Mouse (Mus musculus) urinary bladder, postnatal 14 days (tissue): ENCODE measurements around the gene March1.

Experiments used
- DNase-seq: peaks from one replicate; pipeline ENCODE4 v3.0.0; 2021; ENCODE audit warnings: low spot score

Gene March1

DNA sequence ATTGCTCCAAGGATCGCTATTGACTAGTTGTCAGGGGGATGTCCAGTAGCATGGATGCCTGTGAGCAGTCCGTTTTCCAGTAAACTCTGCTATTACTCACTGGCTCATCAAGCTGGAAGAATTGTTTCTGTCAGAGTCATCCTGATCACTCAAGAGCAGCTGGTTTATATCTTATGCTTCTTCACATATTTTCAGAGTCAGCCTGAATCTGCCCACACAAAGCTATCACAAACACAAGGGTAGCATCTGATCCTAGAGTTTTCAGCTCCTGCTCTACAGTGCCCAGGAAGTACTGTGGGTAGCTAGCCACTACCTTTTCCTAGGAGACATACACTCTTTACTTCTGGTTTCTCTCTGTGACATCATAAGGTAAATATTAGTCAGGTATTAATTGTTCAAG lies 405.1 kb downstream of the March1 start:
- DNase-seq: no peak

DNA sequence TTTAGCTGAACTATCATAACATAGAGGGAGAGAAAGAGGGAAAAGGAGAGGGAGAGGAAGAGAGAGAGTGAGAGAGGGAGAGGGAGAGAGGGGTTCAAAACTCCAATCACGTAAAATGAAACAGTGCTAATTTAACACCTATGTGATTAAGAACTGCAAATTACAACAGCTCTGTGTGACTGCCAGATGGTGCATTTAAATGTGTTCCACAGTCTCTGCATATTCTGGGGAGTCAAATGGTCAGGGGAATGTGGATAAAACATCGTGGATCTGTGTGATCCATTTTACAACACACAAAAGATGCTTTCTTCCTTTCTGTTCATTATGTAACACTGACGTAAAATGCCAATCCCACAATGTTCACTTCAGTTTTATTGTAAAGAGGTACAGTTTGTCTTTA lies 416.0 kb downstream of the March1 start:
- DNase-seq: no peak

DNA sequence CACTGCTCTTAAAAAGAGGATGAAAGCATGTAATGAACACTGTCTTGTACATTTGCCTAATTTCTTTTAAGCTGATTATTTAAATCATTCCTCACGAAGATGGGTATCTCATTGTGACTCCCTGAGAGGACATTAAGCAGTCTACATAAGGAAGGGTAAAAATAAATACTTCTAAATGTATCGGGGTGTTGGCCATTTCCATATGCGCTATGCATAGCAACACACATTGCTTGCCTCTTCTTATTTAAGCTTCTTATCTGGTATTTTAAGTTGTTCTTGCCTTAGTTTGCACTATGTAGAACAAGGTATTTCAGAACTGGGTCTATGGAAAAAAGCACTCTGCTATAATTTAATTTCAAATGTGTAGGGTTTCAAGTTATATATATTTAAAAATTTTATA lies 416.7 kb downstream of the March1 start:
- no peak for DNase-seq

DNA sequence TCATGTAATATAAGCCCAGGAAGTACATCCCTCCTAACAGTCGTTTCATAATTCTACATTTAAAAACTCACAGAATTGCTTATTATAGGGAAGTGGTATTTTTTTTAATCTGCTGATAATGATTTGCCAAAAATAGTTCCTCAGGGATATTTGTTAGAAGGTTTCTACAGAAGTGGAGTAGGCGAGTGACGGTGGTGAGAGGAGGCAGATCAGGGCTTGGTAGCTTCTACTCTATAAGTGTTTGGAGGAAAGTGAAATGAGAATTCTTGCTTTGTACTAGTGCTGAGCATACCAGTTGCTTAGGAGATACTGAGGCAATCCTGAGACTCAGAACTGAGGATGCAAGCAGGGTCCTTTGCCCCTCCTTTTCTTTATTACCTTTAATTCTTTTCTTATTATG lies 476.5 kb downstream of the March1 start:
- DNase-seq: no peak

DNA sequence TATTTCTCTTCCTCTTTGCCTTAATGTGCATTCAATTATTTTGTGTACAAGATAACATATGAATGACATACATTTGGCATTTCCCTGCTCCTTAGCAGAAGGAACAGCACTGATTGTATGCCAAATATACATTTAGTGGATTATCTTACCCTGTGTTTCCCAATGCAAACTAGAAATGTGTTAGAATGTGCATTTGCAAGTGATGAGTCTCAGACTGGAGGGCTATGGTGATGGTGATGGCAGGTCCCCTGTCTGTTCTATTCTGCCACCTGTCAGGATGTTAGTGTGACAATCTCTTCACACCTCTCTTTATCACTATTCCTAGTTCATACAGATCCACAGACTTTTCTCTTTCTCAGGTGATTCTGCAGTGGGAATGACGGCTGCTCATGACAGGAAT lies 480.4 kb downstream of the March1 start:
- no peak for DNase-seq

DNA sequence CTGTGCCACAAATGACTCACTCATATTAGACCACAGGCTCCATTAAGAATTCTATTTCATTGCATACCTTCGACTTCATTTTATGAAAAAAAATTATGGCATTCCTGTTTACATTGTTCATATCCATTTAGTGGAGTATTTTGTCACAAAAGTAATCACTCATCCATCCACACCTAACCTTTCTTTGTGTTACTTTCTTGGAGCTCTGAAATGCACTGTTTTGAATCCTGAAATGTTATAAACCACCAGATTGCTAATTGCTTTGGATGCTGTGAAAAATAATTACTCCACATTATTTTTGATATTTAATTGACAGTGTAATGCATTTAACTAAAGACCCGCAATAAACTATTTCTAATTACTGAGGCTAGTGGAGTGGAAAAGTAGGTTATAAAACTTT lies 501.6 kb downstream of the March1 start:
- DNase-seq: no peak

DNA sequence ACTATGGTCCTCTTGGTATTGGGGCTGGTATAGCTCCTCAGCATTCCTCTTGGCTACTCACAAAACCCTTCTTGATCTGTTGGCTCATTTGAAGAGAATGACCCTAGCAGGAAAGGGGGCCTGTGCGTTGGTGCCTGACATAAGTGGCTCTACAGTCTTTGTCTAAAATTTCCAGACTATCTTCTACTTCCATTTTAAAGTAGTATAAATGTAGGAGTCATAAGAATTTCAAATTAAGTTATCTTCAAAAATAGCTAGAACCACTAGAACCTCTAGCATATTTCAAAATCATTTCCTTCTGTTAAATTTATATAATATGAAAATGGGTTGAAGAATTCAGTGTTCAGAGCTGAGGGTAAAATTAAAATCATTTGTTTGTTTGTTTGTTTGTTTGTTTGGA lies 541.9 kb downstream of the March1 start:
- DNase-seq: no peak

DNA sequence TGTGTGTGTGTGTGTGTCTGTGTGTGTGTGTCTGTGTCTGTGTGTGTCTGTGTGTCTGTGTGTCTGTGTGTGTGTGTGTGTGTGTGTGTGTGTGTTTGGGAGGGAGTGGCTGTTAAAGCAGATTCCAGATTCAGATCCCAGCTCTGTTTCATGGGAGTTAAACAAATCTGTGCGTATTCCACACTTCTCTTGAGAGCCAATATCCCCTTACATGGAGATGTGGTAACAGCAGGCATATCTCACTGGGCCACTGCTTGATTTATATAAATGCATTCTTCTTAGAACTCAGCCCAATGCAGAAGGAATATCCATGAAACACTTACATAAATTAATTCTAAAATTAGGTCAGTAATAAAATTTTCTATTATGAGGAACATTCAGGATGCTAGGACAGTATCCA lies 549.1 kb downstream of the March1 start:
- no peak for DNase-seq

DNA sequence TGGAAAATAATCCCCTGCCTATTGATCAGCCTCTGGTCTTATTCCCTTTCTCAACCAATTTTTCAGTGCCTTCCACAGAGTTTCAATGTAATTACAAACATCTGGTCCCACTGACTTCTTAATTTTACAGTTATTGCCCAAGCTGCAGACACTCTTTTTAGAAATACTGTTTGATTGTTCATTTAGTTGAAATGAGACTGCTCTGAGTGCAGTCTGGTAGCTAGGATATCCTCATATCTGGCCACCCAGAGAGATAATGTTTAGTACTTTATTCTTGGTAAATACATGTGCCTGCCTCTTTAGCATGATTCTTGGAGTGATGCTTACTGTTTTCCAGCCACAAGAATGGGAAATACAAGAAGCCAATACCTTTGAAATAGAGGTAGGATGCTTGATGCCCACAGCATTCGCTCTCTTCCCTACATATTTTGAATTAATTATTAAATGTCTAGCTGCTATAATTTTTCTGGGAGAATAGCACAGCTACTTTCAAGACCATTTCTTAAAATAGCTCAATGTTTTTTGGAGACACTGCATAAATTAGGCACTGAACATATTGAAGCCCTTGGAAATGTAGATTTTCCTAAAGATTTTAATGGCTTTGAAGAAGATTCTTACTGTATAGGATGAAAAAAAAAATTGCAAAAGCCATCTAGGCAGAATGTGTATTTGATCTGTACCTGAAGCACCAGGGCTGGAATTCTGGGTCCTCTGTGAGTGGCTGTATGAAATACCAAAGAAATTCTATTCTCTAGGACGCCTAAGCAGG lies 549.9 kb downstream of the March1 start:
- no peak for DNase-seq

DNA sequence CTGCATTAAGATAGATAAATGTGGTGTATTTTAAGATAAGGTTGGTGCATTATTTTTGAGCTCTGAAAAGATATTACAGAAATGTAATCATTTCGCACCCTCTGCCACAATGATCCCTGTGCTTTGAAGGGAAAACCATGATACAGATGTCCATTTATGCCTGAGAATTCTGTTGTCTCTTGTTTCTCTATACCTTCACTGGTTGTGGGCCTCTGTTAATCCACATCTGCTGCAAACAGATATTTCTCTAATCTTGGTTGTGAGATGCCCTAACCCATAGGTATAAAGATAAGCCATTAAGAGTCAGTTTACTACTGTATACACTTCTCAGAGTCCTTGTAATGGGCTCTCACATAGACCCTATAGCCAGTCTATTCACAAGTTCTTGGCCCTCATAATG lies 561.6 kb downstream of the March1 start:
- no peak for DNase-seq

DNA sequence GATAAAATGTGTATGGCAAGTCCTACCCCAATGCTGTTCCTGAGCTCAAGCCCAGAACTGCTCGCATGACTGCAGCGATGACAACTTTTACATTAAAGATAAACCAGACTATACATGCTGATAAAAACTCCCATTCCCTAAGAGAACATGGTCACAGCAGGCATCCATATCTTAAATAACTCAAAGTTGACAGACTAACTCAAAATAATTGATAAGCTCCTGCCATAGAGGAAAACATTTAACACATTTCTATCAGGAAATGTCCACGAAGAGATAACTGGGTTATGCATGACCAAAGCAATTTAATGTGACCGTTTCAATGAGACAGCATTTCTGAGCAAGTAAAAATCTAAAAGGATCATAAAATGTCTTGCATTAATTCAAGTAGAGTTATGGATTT lies 563.6 kb downstream of the March1 start:
- DNase-seq: no peak

DNA sequence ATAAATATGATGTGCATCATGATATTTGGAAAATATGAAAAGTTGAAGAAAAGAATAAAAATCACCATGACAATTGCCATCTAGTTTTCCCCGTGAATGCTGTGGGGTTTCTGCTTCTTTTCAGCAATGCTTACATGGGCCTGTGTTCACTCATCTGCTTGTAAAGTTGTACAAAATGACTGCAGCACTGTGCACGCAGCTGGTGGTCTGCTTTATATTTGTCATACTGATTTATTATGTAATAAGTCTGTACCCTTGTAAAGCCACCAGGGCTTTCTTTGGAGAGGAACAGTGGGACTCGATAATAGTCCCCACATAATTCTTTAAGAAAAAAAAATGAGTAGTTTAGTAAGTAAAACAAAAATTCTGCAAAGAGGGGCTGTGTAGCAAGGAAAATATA lies 564.6 kb downstream of the March1 start:
- DNase-seq: no peak

DNA sequence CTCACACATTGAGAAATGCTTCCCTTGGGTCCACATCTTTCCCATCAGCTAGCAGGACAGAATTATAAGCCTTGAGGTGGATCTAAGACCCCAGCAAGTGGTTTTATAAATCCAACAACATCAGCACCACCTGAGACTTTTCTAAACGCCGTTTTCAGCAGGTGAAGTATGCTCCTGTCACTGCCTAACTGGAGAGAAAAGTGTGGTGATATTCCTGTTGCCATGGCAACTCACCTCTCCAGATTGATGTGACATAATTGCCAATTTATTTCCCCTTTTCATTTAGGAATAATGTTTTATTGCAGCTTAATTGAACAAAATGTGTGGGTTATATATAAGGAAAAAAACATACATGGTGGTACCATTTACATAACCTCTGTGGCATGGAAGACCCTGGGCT lies 565.8 kb downstream of the March1 start:
- DNase-seq: no peak

DNA sequence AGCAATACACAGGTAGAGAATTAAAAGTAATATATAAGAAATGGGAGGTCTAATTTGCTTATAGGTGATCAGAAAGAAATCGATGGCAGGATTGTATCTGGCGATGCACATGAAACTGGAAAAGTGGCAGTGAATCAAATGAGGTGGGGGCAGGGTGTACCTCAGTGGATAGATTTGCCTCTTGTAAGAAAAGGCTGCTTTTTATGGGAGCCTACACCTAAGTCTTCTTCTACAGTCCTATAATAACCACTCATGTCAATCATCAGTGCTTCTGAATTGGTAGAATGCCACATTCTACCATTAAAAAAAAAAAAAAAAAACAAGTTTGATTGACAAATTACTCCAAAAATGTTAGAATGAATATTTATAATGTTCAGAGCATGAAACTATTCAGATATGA lies 567.5 kb downstream of the March1 start:
- DNase-seq: no peak

DNA sequence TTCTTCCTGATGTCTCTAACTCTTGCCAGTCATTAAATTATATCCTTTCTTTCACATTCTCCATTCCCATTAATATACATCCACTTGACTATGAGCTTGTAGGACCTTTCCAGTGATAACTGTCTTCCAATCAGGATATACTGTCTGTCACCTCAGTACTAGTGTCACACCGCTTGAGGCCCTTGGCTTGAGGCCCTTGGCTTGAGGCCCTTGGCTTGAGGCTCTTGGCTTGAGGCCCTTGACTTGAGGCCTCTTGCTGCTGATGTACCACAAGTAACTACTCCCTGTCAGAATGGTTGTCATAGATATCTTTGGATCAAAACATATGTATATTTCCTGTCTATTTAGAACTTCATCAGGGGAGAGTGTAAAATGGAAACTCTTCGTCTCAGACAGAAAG lies 576.7 kb downstream of the March1 start:
- DNase-seq: no peak

DNA sequence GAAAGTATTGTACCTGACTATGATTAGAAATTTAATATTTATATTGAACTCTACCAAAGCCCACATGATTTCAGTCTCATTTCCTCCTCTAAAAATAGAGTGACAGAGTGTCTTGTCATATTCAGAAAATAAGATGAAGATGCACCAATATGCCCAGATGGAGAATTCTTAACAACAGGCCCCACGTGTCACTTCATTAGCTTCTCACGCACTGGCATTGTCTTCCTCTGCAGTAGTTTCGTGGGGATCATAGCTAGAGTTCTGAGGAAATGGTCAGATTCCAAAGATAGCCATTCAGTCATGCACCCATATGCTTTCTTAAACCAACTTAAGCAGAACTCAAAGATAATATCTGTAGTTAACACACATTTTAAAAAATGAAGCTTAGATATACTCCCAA lies 582.5 kb downstream of the March1 start:
- DNase-seq: no peak

DNA sequence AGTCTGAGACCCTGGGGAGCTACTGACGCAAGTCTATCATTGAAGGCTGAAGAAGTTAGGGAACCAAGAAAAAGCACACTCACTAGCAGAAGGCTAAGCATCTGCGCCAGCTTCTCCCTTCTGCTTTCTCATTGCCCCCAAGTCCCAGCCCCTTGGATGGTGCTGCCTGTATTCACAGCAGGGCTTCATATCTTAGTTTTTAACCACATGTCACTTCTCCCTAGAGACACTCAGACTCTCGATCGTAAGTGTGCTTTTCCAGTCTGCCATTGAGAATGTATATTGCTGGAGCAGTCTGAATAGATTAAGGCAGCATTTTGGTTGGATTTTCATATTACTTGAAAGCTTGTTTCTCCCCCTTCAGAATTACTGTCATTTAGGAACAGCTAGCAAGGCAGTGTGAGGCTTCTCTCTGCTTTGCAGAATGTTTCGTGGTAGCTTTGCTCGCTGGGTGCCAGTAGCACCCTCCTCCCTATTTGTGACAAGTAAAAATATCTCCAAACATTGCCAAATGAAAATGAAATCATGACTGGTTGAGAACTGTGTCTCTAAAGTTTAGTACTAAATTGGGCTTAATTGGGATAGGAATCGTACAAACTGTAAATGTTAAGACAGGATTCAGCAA lies 586.2 kb downstream of the March1 start:
- DNase-seq: no peak

DNA sequence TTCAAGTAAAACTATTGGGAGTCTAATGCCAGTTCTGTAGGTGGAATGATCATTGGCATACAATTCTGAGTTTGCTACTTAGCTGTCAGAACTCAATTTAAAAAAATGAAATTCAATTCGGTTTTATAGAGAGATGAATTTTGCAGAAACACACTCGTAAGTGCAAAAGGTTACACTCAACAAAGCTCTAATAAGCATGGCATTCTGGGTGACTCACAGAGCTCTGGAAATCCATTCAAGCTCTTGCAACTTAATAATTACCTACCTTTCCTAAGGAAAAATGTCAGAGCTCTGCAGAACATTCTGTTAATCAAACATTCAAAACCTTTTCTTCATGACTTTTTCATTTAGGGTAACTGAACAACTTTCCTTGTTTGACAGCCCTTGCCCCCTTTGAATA lies 591.9 kb downstream of the March1 start:
- no peak for DNase-seq

DNA sequence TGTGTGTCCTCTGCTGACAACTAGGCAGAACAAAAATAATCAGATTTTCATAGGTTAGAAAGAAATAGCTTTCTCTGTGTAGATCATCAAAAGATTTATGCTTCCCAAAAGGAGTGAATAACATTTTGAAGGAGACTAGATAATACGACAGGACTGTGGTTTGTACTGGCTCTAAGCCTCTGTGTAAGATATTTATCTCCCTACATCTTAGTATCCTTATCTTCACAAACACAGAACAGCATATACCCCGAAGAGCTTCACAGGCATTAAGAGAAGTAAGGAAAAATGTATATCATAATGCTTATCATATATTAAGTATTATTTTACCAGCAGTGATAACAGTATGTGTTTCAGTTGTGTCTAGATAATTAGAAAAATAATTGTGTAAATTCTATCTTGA lies 592.6 kb downstream of the March1 start:
- DNase-seq: no peak

DNA sequence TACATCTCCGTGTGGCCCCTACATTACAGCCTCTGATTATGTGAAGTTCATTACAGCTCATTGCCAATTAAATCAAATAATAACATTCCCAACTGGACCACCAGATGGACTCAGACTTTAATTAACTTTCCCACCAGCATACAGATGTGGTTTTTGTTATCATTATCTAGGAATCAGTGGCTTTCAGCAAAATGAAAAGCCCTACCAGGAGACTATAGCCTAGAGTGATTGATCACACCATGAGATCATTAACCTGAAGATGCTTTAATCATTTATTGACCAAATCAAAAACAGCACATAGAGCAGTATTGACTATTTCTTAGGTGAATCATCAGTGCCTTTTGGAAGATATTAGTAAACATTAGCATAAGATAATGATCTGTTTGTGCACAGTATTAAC lies 602.3 kb downstream of the March1 start:
- no peak for DNase-seq

DNA sequence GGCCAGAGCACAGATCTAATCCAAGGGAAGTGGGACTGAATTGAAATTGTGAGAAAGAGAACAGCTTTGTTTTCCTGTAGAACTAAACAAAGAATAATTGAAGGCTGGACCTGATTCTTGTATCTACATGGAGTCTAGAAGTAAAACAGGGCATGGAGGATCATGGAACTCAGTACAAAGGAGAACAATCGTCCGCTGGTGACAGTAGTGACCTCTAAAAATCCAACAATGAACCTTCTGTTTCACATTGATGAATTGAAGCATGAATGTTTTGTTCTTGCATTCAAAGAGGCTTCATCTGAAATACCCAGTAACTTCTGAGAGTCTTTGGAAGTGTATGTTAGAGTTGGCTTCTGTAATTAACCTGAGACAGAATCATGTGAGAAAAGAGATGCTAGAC lies 612.2 kb downstream of the March1 start:
- no peak for DNase-seq

DNA sequence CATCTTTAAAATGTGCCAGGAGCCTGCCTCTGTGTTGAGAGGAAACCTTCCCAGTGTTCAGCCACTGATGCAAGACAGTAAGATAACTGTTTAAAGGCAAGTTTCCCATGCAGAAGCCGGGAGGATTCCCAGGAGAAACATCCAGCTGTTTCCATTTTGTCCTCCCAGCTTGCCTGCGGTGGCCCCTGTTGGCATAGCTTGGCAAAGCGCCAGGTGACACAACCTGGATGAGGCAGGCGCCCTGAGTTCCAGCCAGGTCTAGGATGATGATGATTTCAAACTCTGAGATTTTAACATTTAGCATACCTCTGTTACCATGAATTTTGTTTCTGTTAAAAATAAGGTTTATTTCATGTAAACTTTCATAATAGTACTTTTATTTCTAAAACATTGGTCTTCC lies 651.8 kb downstream of the March1 start:
- no peak for DNase-seq

DNA sequence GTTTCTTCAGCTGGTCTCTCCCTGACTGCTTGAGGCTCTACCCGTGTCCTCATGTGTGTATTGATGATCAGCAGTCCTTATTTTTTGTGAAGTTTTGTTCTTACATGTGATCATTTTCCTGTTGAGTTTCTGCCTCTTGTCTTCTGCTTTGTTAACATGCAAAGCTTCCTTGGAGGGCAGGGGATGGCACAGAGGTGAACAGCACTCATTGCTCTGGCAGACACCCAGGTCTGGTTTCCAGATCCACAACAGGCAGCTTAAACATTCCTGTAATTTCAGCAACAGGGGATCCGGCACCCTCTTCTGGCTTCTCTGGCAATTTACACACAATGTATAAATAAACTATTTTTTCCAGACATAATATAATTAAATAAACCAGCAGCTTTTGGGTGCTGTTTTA lies 652.4 kb downstream of the March1 start:
- DNase-seq: no peak

DNA sequence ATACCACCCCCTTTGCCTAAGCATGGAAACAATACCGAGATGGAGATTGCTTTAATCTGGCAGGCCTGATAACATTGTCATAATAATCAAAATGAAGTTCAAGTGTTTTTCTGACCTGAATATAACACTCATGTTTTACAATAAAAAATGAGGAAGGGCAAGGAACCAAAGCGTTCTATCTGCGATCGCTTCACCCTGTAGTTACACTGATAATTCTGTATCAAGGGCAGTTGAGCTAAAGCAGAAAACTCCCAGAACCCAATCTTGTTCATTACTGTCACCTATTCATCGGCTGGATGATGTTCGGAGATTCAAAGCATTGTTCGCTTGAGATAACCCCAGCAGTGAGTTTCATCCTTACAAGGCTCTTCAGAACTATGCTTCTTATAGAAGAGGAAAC lies 700.1 kb downstream of the March1 start:
- no peak for DNase-seq
